Mouse (Mus musculus) myocyte (in vitro differentiated cells): ENCODE data around the gene Cldn8.

Source experiments
- CEBPB ChIP-seq: IDR thresholded peaks from 2 replicates; pipeline ENCODE4 v1.6.1; 2011; ENCODE audit warnings: mild to moderate bottlenecking, moderate library complexity; ENCODE audit not compliant: poor library complexity, insufficient read depth, severe bottlenecking
- E2F4 ChIP-seq: IDR thresholded peaks from one replicate; pipeline ENCODE4 v1.6.1; 2011; ENCODE audit warnings: mild to moderate bottlenecking, control low read depth, moderate library complexity; ENCODE audit not compliant: insufficient read depth
- MAX ChIP-seq: IDR thresholded peaks from one replicate; pipeline ENCODE4 v1.6.1; 2011; ENCODE audit warnings: low read depth, mild to moderate bottlenecking, control low read depth
- MYOD1 ChIP-seq, 3 experiments: IDR thresholded peaks; one replicate each; pipeline ENCODE4 v1.6.1; 2011; ENCODE audit warnings: control low read depth in 2 of 3, low read depth in 2 of 3, mild to moderate bottlenecking in 2 of 3, moderate library complexity in 1 of 3; ENCODE audit not compliant: insufficient read length in 2 of 3, control insufficient read depth in 1 of 3
- MYOG ChIP-seq, 3 experiments: IDR thresholded peaks; one replicate each; pipeline ENCODE4 v1.6.1; 2011; ENCODE audit warnings: control low read depth in 2 of 3, low read depth in 2 of 3, mild to moderate bottlenecking in 2 of 3; ENCODE audit not compliant: insufficient read length in 2 of 3, control insufficient read depth in 1 of 3, insufficient read depth in 1 of 3
- POLR2A ChIP-seq: IDR thresholded peaks from one replicate; pipeline ENCODE4 v1.6.1; 2011; ENCODE audit warnings: low read depth, mild to moderate bottlenecking, control low read depth, moderate library complexity; ENCODE audit not compliant: insufficient read length
- POLR2AphosphoS2 ChIP-seq: IDR thresholded peaks from one replicate; pipeline ENCODE4 v1.6.1; 2011; ENCODE audit warnings: low read depth, control low read depth; ENCODE audit not compliant: insufficient read length
- SRF ChIP-seq: IDR thresholded peaks from one replicate; pipeline ENCODE4 v1.6.1; 2011; ENCODE audit warnings: low read depth; ENCODE audit not compliant: control insufficient read depth, insufficient read length
- TCF12 ChIP-seq: IDR thresholded peaks from one replicate; pipeline ENCODE4 v1.6.1; 2011; ENCODE audit warnings: mild to moderate bottlenecking, control low read depth; ENCODE audit not compliant: poor library complexity, insufficient read depth, severe bottlenecking
- TCF3 ChIP-seq: IDR thresholded peaks from one replicate; pipeline ENCODE4 v1.6.1; 2011; ENCODE audit warnings: low read depth, control low read depth; ENCODE audit not compliant: insufficient read length
- USF1 ChIP-seq: IDR thresholded peaks from one replicate; pipeline ENCODE4 v1.6.1; 2011; ENCODE audit warnings: low read depth, mild to moderate bottlenecking, control low read depth, moderate library complexity

- TF ChIP-seq MAX (no peak), TCF12 (no peak), MYOD1 (IDR thresholded peaks at IDR 0.05; ENCODE audit: control insufficient read depth in 1 of 3, insufficient read length in 2 of 3, low read depth in 2 of 3) (no peak), USF1 (no peak), POLR2AphosphoS2 (no peak), POLR2A (no peak), MYOG (IDR thresholded peaks at IDR 0.05; ENCODE audit: control insufficient read depth in 1 of 3, insufficient read depth in 1 of 3, insufficient read length in 2 of 3, low read depth in 2 of 3) (no peak), TCF3 (no peak), SRF (no peak), E2F4 (no peak), CEBPB (no peak)
These were observed 48.9 kb upstream of the Cldn8 start, which contains the start of gene Krtap24-1 for GRCm38 (mm10) chr16:88611922-88612321.
